Mouse (Mus musculus) liver, embryonic 15.5 days (tissue): ENCODE data around the gene Frmd7. TPM values are rescaled to one million over a fixed set of nuclear protein-coding genes. Genes with fewer than 3 reads are reported as not detected.

Experiments
- ATAC-seq: fragments of 200-750 bp; cut with Nextera tagmentation; 2 replicates; pipeline ENCODE4 v1.8.0; 2017; ENCODE audit warnings: moderate number of reproducible peaks, mild to moderate bottlenecking, moderate library complexity; ENCODE audit not compliant: insufficient read depth
- H3K27ac ChIP-seq: fragments of 300-500 bp; sonication (generic); replicated peaks from 2 replicates; pipeline ENCODE4 v1.5.1; 2015; ENCODE audit warnings: mild to moderate bottlenecking, inconsistent platforms
- H3K27me3 ChIP-seq: fragments of 300-500 bp; sonication (generic); 2 replicates; pipeline ENCODE4 v1.6.1; 2015; ENCODE audit warnings: mild to moderate bottlenecking, inconsistent platforms
- H3K36me3 ChIP-seq: fragments of 300-500 bp; sonication (generic); replicated peaks from 2 replicates; pipeline ENCODE4 v1.6.1; 2015; ENCODE audit warnings: moderate library complexity, mild to moderate bottlenecking, inconsistent platforms
- H3K4me1 ChIP-seq: fragments of 300-500 bp; sonication (generic); replicated peaks from 2 replicates; pipeline ENCODE4 v1.6.1; 2015; ENCODE audit warnings: inconsistent platforms
- H3K4me2 ChIP-seq: fragments of 300-500 bp; sonication (generic); 2 replicates; pipeline ENCODE4 v1.6.1; 2015; ENCODE audit warnings: moderate library complexity, mild to moderate bottlenecking, inconsistent platforms
- H3K4me3 ChIP-seq: fragments of 300-500 bp; sonication (generic); replicated peaks from 2 replicates; pipeline ENCODE4 v1.5.1; 2015; ENCODE audit warnings: mild to moderate bottlenecking, inconsistent platforms
- H3K9ac ChIP-seq: fragments of 300-500 bp; sonication (generic); 2 replicates; pipeline ENCODE4 v1.6.1; 2015; ENCODE audit warnings: moderate library complexity, mild to moderate bottlenecking, inconsistent platforms
- H3K9me3 ChIP-seq: fragments of 300-500 bp; sonication (generic); replicated peaks from 2 replicates; pipeline ENCODE4 v1.6.1; 2016; ENCODE audit warnings: inconsistent platforms
- WGBS: fragments of 180-500 bp; shearing (Covaris S2); methylation state at CpG from one replicate; pipeline ENCODE4 v1.1.7; 2015; ENCODE audit warnings: mixed read lengths; ENCODE audit not compliant: insufficient replicate concordance; 5-methylcytosine and 5-hydroxymethylcytosine counted together
- polyA plus RNA-seq: library from polyadenylated mRNA; unstranded; fragments of >200 nt; fragmentation: Nextera tagmentation; extraction: Ambion mirVana; gene quantifications from 2 replicates; pipeline ENCODE4 v1.2.1, GENCODE M21; 2015

Gene Frmd7
- polyA plus RNA-seq, 1 experiment from 2014 or later, result not detected

GRCm38 (mm10) chrX:50937117-50937516 is 5.4 kb downstream of the Frmd7 start:
- no peak for ATAC-seq
- H3K4me3 ChIP-seq, result no peak overlapping the region
- no peak overlapping the region for H3K27ac ChIP-seq
- no peaks in the 10 kb centered on the region for H3K4me1 ChIP-seq
- H3K4me2 ChIP-seq, result no peak overlapping the region
- H3K9me3 ChIP-seq, result no peaks in the 10 kb centered on the region
- H3K36me3 ChIP-seq, result no peaks in the 10 kb centered on the region
- no peak overlapping the region for H3K9ac ChIP-seq
- no peaks in the 10 kb centered on the region; the same call in 1 of the 2 replicates for H3K27me3 ChIP-seq
- 54% methylated on average over 3 of the region's 3 CpGs for WGBS

- no peak overlapping the region for H3K4me3 ChIP-seq
- H3K4me2 ChIP-seq, result no peak overlapping the region
- no peaks in the 10 kb centered on the region for H3K4me1 ChIP-seq
- no peak overlapping the region for H3K9ac ChIP-seq
- no peaks in the 10 kb centered on the region for H3K9me3 ChIP-seq
- H3K36me3 ChIP-seq, result no peaks in the 10 kb centered on the region
- no peak overlapping the region for H3K27ac ChIP-seq
- 24% methylated on average over 3 of the region's 3 CpGs for WGBS
- no peak for ATAC-seq
- no peaks in the 10 kb centered on the region; the same call in 1 of the 2 replicates for H3K27me3 ChIP-seq
These were observed 12.2 kb downstream of the Frmd7 start for GRCm38 (mm10) chrX:50930309-50930708.

GRCm38 (mm10) chrX:50926893-50927545 is 15.5 kb downstream of the Frmd7 start:
- Histone ChIP-seq H3K9ac (no peak overlapping the region), H3K4me3 (no peak overlapping the region), H3K27me3 (no peaks in the 10 kb centered on the region), H3K4me1 (0 out of 2 replicates have a peak, but pooled peaks cover 2% of the 10 kb centered on the region), H3K36me3 (no peaks in the 10 kb centered on the region), H3K4me2 (peak overlapping the region; percentile 37), H3K27ac (no peak overlapping the region), H3K9me3 (no peaks in the 10 kb centered on the region)
- WGBS, result 35% methylated on average over 10 of the region's 10 CpGs
- peak; percentile 61; the same call in 1 of the 2 replicates for ATAC-seq

- H3K9ac ChIP-seq, result no peak overlapping the region
These were observed 17.7 kb downstream of the Frmd7 start for GRCm38 (mm10) chrX:50924629-50925364.

GRCm38 (mm10) chrX:50918754-50919153 is 23.8 kb downstream of the Frmd7 start:
- Histone ChIP-seq H3K4me1 (no peaks in the 10 kb centered on the region), H3K36me3 (no peaks in the 10 kb centered on the region), H3K9me3 (no peaks in the 10 kb centered on the region), H3K4me3 (no peak overlapping the region), H3K27ac (no peak overlapping the region), H3K4me2 (no peak overlapping the region), H3K27me3 (no peaks in the 10 kb centered on the region), H3K9ac (no peak overlapping the region)
- ATAC-seq, result no peak
- WGBS, result 31% methylated on average over 3 of the region's 3 CpGs

More at GRCm38 (mm10) chrX:50924629-50925364, 17.7 kb downstream of the Frmd7 start:
- no peaks in the 10 kb centered on the region for H3K27me3 ChIP-seq
- no peak for ATAC-seq
- H3K36me3 ChIP-seq, result no peaks in the 10 kb centered on the region
- H3K9me3 ChIP-seq, result no peaks in the 10 kb centered on the region
- H3K4me1 ChIP-seq, result 0 out of 2 replicates have a peak, but pooled peaks cover 2% of the 10 kb centered on the region
- no peak overlapping the region for H3K27ac ChIP-seq
- H3K4me3 ChIP-seq, result no peak overlapping the region
- WGBS, result 34% methylated on average over 18 of the region's 18 CpGs
- peak overlapping the region; percentile 23; the same call in 1 of the 2 replicates for H3K4me2 ChIP-seq

- ATAC-seq, result no peak
- Histone ChIP-seq H3K4me1 (no peaks in the 10 kb centered on the region), H3K4me3 (no peak overlapping the region), H3K27ac (no peak overlapping the region), H3K27me3 (no peaks in the 10 kb centered on the region), H3K4me2 (no peak overlapping the region), H3K9ac (no peak overlapping the region), H3K9me3 (no peaks in the 10 kb centered on the region), H3K36me3 (no peaks in the 10 kb centered on the region)
- WGBS, result 31% methylated on average over 3 of the region's 3 CpGs
These were observed 25.1 kb downstream of the Frmd7 start for GRCm38 (mm10) chrX:50917389-50917788.

GRCm38 (mm10) chrX:50909915-50910314 is 32.6 kb downstream of the Frmd7 start:
- no peak overlapping the region for H3K9ac ChIP-seq
- WGBS, result 43% methylated on average over 5 of the region's 5 CpGs
- H3K27ac ChIP-seq, result no peak overlapping the region
- ATAC-seq, result no peak
- no peaks in the 10 kb centered on the region for H3K4me1 ChIP-seq
- no peak overlapping the region for H3K4me3 ChIP-seq
- H3K9me3 ChIP-seq, result no peaks in the 10 kb centered on the region
- no peak overlapping the region for H3K4me2 ChIP-seq
- no peaks in the 10 kb centered on the region; the same call in 1 of the 2 replicates for H3K27me3 ChIP-seq
- H3K36me3 ChIP-seq, result no peaks in the 10 kb centered on the region

GRCm38 (mm10) chrX:50903497-50903896 is 39.0 kb downstream of the Frmd7 start:
- Histone ChIP-seq H3K9me3 (no peaks in the 10 kb centered on the region), H3K36me3 (no peaks in the 10 kb centered on the region), H3K4me1 (no peaks in the 10 kb centered on the region), H3K4me2 (no peak overlapping the region), H3K27me3 (no peaks in the 10 kb centered on the region), H3K27ac (no peak overlapping the region), H3K4me3 (no peak overlapping the region), H3K9ac (no peak overlapping the region)
- ATAC-seq, result no peak
- 50% methylated on average over 3 of the region's 3 CpGs for WGBS

- no peak for ATAC-seq
- H3K4me2 ChIP-seq, result no peak overlapping the region
- H3K9ac ChIP-seq, result no peak overlapping the region
- WGBS, result 65% methylated on average over 2 of the region's 2 CpGs
- H3K36me3 ChIP-seq, result no peaks in the 10 kb centered on the region
- no peaks in the 10 kb centered on the region for H3K27me3 ChIP-seq
- no peaks in the 10 kb centered on the region for H3K9me3 ChIP-seq
- H3K4me1 ChIP-seq, result no peaks in the 10 kb centered on the region
- H3K4me3 ChIP-seq, result no peak overlapping the region
- no peak overlapping the region for H3K27ac ChIP-seq
These were observed 54.5 kb downstream of the Frmd7 start for GRCm38 (mm10) chrX:50887999-50888398.

- Histone ChIP-seq H3K27ac (no peak overlapping the region), H3K9me3 (no peaks in the 10 kb centered on the region), H3K4me3 (no peak overlapping the region), H3K9ac (no peak overlapping the region), H3K36me3 (no peaks in the 10 kb centered on the region), H3K4me2 (no peak overlapping the region), H3K27me3 (no peaks in the 10 kb centered on the region), H3K4me1 (no peaks in the 10 kb centered on the region)
- 47% methylated on average over 6 of the region's 6 CpGs for WGBS
- no peak for ATAC-seq
These were observed 68.1 kb downstream of the Frmd7 start for GRCm38 (mm10) chrX:50874246-50875002.

- ATAC-seq, result no peak
- H3K27ac ChIP-seq, result no peak overlapping the region
- no peak overlapping the region for H3K4me3 ChIP-seq
- H3K9ac ChIP-seq, result no peak overlapping the region
- H3K4me2 ChIP-seq, result no peak overlapping the region
- H3K27me3 ChIP-seq, result no peaks in the 10 kb centered on the region
- 49% methylated on average over 5 of the region's 5 CpGs for WGBS
- H3K36me3 ChIP-seq, result no peaks in the 10 kb centered on the region
- H3K9me3 ChIP-seq, result no peaks in the 10 kb centered on the region
- H3K4me1 ChIP-seq, result no peaks in the 10 kb centered on the region
These were observed 77.8 kb downstream of the Frmd7 start for GRCm38 (mm10) chrX:50864734-50865133.
